Mouse (Mus musculus): ENCODE measurements at regions not wholly inside any gene's neighbourhood (a gene's known extent, or its start where the extent isn't known, plus 50 kb on each side); places are given as distances from the start of the nearest gene placed in this dataset.
"Not testable (repeated sequence)": the region's sequence is repeated elsewhere in the genome, so short reads cannot be mapped to it uniquely, and the experiment has no call there.

DNA sequence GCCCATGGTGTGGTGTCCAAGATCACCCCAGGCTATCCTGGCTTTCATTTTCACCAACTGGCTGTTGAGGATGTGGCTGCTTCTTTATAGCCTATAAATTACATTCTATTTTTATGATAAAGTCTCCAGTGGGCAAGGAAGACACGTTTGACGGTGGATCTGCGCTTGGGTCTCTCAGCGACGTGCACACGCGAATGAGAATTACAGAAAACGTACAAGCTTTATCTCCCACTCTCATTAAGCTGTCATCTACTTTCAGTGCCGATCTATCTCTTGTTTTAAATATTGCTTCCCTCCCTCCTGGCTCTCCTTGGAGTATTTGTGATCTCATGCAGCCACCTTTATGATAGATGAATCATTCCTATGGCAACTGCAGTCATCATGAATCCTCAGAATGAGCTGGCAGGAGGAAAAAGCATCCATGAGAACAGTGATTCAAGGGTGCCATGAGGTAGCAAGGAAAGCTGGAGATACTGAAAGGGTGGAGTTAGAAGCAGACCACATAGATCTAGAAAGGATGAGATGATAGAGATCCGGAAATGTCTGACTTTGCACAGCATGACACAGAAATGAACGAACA, 568.0 kb upstream of the Klhl29 start:
- Histone ChIP-seq H3K9me3 (no peaks in the 10 kb centered on the region), H3K36me3 (no peaks in the 10 kb centered on the region), H3K4me3 (replicated peaks) (no peak overlapping the region), H3K4me2 (no peak overlapping the region), H3K27me3 (replicated peaks) (no peaks in the 10 kb centered on the region), H3K27ac (no peak overlapping the region), H3K9ac (no peak overlapping the region), H3K4me1 (no peaks in the 10 kb centered on the region)
- ATAC-seq (ENCODE audit: insufficient read depth, low FRiP score, low read depth): no peak
- 85% methylated on average over 11 of the region's 11 CpGs for WGBS

DNA sequence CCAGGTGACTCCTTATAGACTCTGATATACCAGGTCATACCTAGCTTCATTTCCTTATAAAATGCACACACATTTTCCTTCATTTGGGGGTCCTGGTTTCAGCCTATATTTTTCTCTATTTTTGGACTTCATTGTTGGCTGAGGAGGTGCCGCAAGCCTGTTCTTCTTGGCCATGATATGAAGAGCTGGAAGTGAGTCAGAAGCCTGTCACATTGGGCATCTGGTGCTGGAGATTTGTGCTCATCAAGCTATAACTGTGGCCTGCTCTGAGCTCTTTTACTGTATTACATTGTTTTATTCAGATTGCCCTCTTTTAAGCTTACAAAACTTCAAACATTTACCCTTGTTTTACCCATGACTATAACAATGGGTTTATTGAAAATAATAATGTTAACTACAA, 545.8 kb upstream of the Klhl29 start:
- ATAC-seq (ENCODE audit: insufficient read depth, low FRiP score, low read depth): no peak
- no peak overlapping the region for H3K9ac ChIP-seq
- no peaks in the 10 kb centered on the region for H3K36me3 ChIP-seq
- no peaks in the 10 kb centered on the region for H3K4me1 ChIP-seq
- H3K9me3 ChIP-seq: no peaks in the 10 kb centered on the region
- no peak overlapping the region for H3K4me3 ChIP-seq (replicated peaks)
- H3K27me3 ChIP-seq (replicated peaks): no peaks in the 10 kb centered on the region
- no peak overlapping the region for H3K27ac ChIP-seq
- H3K4me2 ChIP-seq: no peak overlapping the region
- 87% methylated on average over 1 of the region's 1 CpGs for WGBS

DNA sequence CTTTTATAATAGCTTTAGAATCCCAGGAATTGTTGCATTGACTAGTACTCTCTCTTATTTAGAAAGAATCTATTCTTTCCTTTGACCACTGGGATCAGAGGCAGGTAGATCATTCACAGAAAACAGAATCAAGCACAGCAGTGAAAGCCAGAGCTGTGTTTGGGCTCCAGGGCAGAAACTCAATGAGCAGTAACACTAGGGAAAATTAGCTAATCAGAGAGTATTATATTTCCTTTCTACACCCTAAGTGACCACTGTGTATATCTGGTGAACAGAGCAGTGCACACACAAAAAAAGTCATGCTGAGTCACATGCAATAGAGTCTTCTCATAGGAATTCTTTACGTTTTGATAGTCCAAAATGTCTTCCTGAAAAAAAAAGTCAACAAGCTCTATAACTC, 542.5 kb upstream of the Klhl29 start:
- Histone ChIP-seq H3K9ac (no peak overlapping the region), H3K4me1 (no peaks in the 10 kb centered on the region), H3K9me3 (no peaks in the 10 kb centered on the region), H3K36me3 (no peaks in the 10 kb centered on the region), H3K27me3 (replicated peaks) (no peaks in the 10 kb centered on the region), H3K4me2 (no peak overlapping the region), H3K4me3 (replicated peaks) (no peak overlapping the region), H3K27ac (no peak overlapping the region)
- no peak for ATAC-seq (ENCODE audit: insufficient read depth, low FRiP score, low read depth)
- 71% methylated on average over 1 of the region's 1 CpGs for WGBS

DNA sequence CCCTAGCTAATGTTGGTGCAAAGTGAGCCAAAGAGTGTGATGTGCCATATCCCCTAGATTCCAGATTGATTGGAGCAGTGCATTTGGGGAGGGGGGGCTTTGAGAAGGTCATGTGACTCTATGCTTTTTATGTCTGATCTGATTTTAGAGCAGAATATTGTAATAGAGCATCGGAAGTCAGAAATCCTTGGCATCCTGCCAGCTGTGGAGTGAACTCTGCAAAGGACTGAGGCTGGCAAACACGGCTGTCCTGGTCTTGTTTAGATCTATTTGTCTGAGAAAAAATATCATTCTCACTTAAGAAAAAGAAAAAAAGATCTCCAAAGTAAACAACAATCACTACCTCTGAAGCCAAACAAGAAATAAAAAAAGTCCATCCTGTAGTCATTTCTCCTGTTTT, 530.8 kb upstream of the Klhl29 start:
- Histone ChIP-seq H3K9me3 (no peaks in the 10 kb centered on the region), H3K4me3 (replicated peaks) (no peak overlapping the region), H3K4me2 (no peak overlapping the region), H3K27me3 (replicated peaks) (no peaks in the 10 kb centered on the region), H3K27ac (no peak overlapping the region), H3K9ac (no peak overlapping the region), H3K36me3 (no peaks in the 10 kb centered on the region), H3K4me1 (no peaks in the 10 kb centered on the region)
- ATAC-seq (ENCODE audit: insufficient read depth, low FRiP score, low read depth): no peak
- 36% methylated on average over 2 of the region's 2 CpGs for WGBS

DNA sequence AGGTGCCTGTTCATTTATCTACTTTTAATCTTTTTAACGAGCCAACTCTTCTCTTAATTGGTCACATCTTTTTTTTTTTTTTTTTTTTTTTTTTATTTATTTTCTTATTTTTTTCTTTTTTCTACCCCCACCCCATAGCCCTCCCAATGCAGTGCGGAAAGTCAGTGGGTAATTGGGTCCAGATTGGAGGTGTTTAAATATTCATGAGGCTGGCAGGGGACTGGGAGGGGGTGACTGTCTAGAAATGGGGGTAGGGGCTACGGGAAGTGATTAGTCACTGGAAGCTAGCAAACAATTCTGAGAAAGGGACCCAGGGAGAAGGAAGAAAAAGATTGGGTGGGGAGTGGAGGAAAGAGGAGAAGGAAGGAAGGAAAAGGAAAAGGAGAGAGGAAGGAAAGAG, 516.3 kb upstream of the Klhl29 start:
- H3K9me3 ChIP-seq; H3K36me3 ChIP-seq; H3K9ac ChIP-seq; ATAC-seq (ENCODE audit: insufficient read depth, low FRiP score, low read depth); H3K4me1 ChIP-seq; H3K27ac ChIP-seq; H3K27me3 ChIP-seq (replicated peaks); H3K4me3 ChIP-seq (replicated peaks); H3K4me2 ChIP-seq: not testable (repeated sequence)
- 70% methylated on average over 2 of the region's 3 CpGs for WGBS

DNA sequence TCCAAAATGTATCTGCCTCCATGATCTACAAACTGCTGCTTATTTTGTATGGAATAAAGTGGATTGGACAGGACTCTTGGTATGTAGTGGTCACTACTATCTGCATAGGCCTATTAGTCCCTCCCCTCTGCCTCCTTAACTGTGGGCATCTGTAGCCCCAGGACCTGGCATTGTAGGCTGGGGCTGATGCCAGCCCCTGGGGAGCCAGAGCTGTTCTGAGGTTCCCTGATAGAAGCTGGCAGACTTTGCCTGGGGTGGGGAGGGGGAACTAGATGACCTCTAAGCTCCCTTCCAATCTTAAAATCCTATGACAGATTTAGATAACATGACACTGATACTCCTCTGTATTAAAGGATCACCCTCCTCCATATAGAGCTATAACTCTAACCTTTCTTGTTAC, 491.2 kb upstream of the Klhl29 start:
- Histone ChIP-seq H3K9ac (no peak overlapping the region), H3K27ac (no peak overlapping the region), H3K27me3 (replicated peaks) (no peaks in the 10 kb centered on the region), H3K4me2 (no peak overlapping the region), H3K4me1 (no peaks in the 10 kb centered on the region), H3K36me3 (no peaks in the 10 kb centered on the region), H3K4me3 (replicated peaks) (no peak overlapping the region), H3K9me3 (no peaks in the 10 kb centered on the region)
- ATAC-seq (ENCODE audit: insufficient read depth, low FRiP score, low read depth): no peak

DNA sequence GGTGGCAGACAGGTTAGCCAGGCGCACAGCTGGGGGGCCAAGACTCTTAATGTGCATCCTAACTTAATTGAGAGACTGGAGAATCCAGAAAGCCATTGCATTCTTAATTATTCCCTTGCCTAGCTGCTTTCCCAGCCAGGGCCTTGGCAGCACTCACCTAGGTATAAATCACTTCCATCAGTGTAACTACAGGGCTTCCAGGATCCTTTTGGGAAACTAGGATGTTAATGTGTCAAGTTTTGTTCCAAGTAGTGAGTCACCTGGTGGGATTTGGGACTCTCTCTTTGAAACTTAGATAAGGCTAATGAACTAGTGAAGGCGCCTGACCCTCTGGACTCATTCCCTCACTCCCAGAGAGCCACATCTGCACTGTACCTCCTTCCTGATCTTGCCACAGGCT, 484.3 kb upstream of the Klhl29 start:
- H3K4me1 ChIP-seq: no peaks in the 10 kb centered on the region
- no peaks in the 10 kb centered on the region for H3K36me3 ChIP-seq
- H3K27ac ChIP-seq: no peak overlapping the region
- H3K4me3 ChIP-seq (replicated peaks): no peak overlapping the region
- H3K9me3 ChIP-seq: no peaks in the 10 kb centered on the region
- H3K9ac ChIP-seq: no peak overlapping the region
- H3K27me3 ChIP-seq (replicated peaks): no peaks in the 10 kb centered on the region
- 69% methylated on average over 2 of the region's 2 CpGs for WGBS
- no peak overlapping the region for H3K4me2 ChIP-seq
- ATAC-seq (ENCODE audit: insufficient read depth, low FRiP score, low read depth): no peak

DNA sequence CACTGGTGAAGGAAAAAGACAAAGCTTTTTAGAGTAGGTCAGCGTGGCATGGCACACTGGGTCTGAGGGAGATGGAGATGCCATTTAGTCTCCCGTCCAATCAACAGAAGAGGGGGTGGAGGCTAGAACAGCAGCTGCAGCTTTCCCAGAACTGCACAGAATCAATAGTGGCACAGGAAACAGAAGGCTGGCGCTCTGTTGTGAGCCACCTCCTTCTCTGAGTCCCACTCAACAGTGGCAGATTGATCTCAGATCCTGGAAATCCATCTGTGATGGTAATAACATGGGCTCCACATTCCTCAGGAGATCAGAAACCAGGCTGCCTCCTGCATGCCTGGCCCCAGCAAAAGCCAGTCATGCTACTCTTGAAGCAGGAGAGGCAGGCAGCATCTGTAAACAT, 480.9 kb upstream of the Klhl29 start:
- H3K36me3 ChIP-seq: no peaks in the 10 kb centered on the region
- peak; percentile 31; the same call in 1 of the 2 replicates for ATAC-seq (ENCODE audit: insufficient read depth, low FRiP score, low read depth)
- H3K4me1 ChIP-seq: no peaks in the 10 kb centered on the region
- H3K4me2 ChIP-seq: no peak overlapping the region
- no peak overlapping the region for H3K4me3 ChIP-seq (replicated peaks)
- no peaks in the 10 kb centered on the region for H3K27me3 ChIP-seq (replicated peaks)
- WGBS: 47% methylated on average over 3 of the region's 3 CpGs
- no peaks in the 10 kb centered on the region for H3K9me3 ChIP-seq
- H3K9ac ChIP-seq: no peak overlapping the region
- no peak overlapping the region for H3K27ac ChIP-seq

DNA sequence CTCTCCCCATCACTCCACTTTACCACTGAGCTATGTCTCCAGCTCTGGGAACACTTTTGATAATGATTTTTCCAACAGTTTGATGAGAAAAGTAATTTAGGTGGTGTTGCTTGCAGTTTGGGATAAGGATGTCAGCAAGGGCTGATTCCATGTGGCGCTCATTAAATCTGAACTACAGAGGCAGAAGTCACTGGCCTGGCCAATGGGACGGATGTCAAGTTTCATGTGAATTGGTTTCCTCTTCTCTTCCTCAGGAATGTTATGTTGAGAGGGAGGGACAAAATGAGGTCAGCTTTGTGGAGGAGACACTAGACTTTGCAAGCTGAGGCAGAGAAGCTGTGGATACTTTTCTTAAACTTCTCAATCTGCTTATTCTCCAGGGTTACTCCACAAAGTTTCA, 434.9 kb upstream of the Klhl29 start:
- H3K9ac ChIP-seq: no peak overlapping the region
- no peaks in the 10 kb centered on the region for H3K27me3 ChIP-seq (replicated peaks)
- WGBS: 77% methylated on average over 2 of the region's 2 CpGs
- no peaks in the 10 kb centered on the region for H3K9me3 ChIP-seq
- H3K36me3 ChIP-seq: no peaks in the 10 kb centered on the region
- H3K27ac ChIP-seq: no peak overlapping the region
- H3K4me3 ChIP-seq (replicated peaks): no peak overlapping the region
- H3K4me1 ChIP-seq: no peaks in the 10 kb centered on the region; the same call in 1 of the 2 replicates
- ATAC-seq (ENCODE audit: insufficient read depth, low FRiP score, low read depth): no peak
- no peak overlapping the region for H3K4me2 ChIP-seq

DNA sequence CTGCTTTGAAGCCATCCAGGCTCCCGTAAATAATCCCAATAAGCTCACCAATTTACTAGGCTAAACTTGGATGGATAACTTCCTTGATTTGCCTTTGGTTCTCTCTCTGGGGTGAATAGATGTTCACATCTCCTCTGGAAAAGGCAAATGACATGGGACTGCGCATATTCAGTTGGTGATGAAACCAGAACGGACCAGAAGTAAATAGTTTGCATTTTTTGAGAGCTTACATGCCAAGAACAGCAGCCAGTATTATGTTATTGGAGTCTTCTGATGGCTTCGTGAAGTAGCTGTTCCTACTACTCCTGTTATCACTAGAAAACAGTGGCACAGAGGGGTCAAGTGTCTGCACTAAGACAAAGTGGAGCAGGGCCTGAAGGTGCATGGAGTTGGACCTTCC, 434.5 kb upstream of the Klhl29 start:
- H3K4me1 ChIP-seq: no peaks in the 10 kb centered on the region; the same call in 1 of the 2 replicates
- H3K36me3 ChIP-seq: no peaks in the 10 kb centered on the region
- no peak overlapping the region for H3K9ac ChIP-seq
- no peak for ATAC-seq (ENCODE audit: insufficient read depth, low FRiP score, low read depth)
- H3K4me2 ChIP-seq: no peak overlapping the region
- H3K27me3 ChIP-seq (replicated peaks): no peaks in the 10 kb centered on the region
- no peak overlapping the region for H3K27ac ChIP-seq
- no peak overlapping the region for H3K4me3 ChIP-seq (replicated peaks)
- H3K9me3 ChIP-seq: no peaks in the 10 kb centered on the region
- WGBS: 69% methylated on average over 4 of the region's 4 CpGs

DNA sequence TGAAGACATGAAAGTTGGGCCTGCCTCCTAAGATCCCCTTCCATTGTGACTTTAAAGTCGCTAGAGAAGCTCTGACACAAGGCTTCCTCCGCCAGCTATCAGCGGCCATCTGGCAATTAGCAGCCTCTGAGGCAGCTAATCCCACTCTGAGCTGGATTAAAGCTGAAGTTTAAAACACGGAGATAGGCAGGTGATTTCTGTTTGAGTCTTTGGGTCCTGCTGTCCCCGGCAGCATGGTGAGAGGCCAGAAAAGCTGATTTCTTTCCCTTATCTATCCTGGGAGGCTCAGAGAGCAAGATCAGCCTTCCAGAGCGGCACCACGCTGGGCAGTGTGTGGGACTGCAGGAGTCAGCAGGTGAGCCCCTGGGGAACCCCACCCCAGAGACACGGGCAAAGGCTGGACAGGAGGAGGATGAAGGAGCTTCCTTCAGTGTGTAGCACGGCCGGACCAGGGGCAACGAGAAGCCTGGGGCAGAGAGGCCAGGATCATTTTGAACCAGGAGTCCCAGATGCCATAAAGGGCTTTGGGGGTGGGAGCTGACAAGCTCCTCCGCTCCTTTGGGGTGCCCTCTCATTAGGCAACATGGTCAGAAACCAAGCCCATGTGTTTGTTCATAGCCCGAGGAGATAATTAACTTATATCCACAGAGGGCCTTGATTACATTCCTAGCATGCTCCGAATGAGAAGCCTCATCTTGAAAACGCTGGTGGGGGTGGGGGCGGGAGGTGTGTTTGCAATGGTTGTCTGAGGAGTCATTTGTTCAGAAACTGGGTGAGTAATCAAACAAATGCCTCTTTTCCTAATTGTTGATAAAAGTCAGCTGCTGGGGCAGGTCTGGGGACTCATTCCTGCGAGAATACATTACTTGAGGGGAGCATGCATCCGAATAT, 432.8 kb upstream of the Klhl29 start:
- no peak for ATAC-seq (ENCODE audit: insufficient read depth, low FRiP score, low read depth)

DNA sequence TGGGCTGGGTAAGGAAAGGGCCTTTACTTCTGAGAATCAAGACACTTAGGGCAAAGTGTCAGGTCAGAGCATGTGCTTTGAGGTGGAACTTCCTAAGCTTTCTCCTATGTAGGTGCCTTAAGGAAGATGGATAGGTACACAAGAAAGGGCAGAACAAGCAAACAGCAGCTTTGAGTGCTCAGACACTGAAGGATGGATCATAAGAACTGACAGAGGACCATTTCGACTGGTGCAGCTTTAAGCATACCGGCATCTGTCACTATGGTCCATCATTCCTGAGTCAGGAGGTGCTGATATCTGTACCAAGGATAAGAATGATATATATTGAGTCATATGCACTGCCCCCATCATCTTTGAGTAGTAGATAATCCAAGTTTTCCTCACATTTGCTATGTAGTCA, 430.2 kb upstream of the Klhl29 start:
- Histone ChIP-seq H3K4me2 (no peak overlapping the region), H3K27ac (no peak overlapping the region), H3K4me1 (no peaks in the 10 kb centered on the region; the same call in 1 of the 2 replicates), H3K9me3 (no peaks in the 10 kb centered on the region), H3K36me3 (no peaks in the 10 kb centered on the region), H3K9ac (no peak overlapping the region), H3K27me3 (replicated peaks) (no peaks in the 10 kb centered on the region), H3K4me3 (replicated peaks) (no peak overlapping the region)
- ATAC-seq (ENCODE audit: insufficient read depth, low FRiP score, low read depth): no peak
- 71% methylated on average over 2 of the region's 2 CpGs for WGBS

More for the DNA sequence above, 432.8 kb upstream of the Klhl29 start:
- Histone ChIP-seq H3K4me2 (no peak overlapping the region), H3K4me3 (replicated peaks) (no peak overlapping the region), H3K9ac (no peak overlapping the region), H3K9me3 (no peaks in the 10 kb centered on the region), H3K27ac (no peak overlapping the region), H3K4me1 (no peaks in the 10 kb centered on the region; the same call in 1 of the 2 replicates), H3K27me3 (replicated peaks) (no peaks in the 10 kb centered on the region), H3K36me3 (no peaks in the 10 kb centered on the region)
- WGBS: 25% methylated on average over 18 of the region's 18 CpGs

Data from stomach, embryonic 15.5 days (tissue).